Mouse (Mus musculus): ENCODE measurements around the gene Actr1a. TPM values are rescaled to one million over a fixed set of nuclear protein-coding genes. Genes with fewer than 3 reads are reported as not detected.

Gene Actr1a
- polyA plus RNA-seq, 1 experiment from 2014 or later: 338 TPM

GRCm38 (mm10) chr19:46420410-46420809 is 24.9 kb upstream of the Actr1a start:
- H3K9me3 ChIP-seq: no peaks in the 10 kb centered on the region
- no peak overlapping the region for H3K9ac ChIP-seq
- WGBS: 92% methylated on average over 7 of the region's 7 CpGs
- no peaks in the 10 kb centered on the region for H3K36me3 ChIP-seq
- H3K27me3 ChIP-seq: no peaks in the 10 kb centered on the region
- no peak for ATAC-seq (ENCODE audit: low FRiP score, low read depth)
- H3K4me3 ChIP-seq: no peak overlapping the region
- no peak overlapping the region for H3K4me2 ChIP-seq
- peaks cover 26% of the 10 kb centered on the region for H3K4me1 ChIP-seq (replicated peaks)
- H3K27ac ChIP-seq (replicated peaks): no peak overlapping the region

DNA sequence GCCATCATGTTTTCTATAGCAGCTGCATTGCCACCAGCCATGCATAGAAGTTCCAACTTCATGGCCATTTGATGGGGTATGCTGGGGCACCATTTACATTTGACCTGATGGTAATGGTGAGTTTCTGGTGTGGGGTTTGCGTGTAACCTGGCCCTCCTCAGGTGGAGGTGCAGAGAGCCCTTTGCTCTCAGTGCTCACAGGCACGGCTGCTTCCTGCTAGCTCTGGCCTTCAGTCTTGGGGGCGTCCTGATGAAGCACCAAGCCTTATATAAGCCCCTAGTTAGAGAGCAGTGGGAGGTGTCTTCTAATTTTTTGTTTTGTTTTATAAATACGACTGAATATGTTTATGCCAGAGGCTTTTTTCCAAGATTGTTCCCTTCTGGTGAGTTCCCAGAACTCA is 22.5 kb upstream of the Actr1a start:
- H3K4me3 ChIP-seq: no peak overlapping the region
- no peak overlapping the region for H3K4me2 ChIP-seq
- no peaks in the 10 kb centered on the region for H3K36me3 ChIP-seq
- WGBS: 91% methylated on average over 4 of the region's 4 CpGs
- H3K27ac ChIP-seq (replicated peaks): no peak overlapping the region
- no peaks in the 10 kb centered on the region for H3K27me3 ChIP-seq
- no peak overlapping the region for H3K9ac ChIP-seq
- no peaks in the 10 kb centered on the region for H3K9me3 ChIP-seq
- no peak for ATAC-seq (ENCODE audit: low FRiP score, low read depth)
- H3K4me1 ChIP-seq (replicated peaks): peaks cover 16% of the 10 kb centered on the region

DNA sequence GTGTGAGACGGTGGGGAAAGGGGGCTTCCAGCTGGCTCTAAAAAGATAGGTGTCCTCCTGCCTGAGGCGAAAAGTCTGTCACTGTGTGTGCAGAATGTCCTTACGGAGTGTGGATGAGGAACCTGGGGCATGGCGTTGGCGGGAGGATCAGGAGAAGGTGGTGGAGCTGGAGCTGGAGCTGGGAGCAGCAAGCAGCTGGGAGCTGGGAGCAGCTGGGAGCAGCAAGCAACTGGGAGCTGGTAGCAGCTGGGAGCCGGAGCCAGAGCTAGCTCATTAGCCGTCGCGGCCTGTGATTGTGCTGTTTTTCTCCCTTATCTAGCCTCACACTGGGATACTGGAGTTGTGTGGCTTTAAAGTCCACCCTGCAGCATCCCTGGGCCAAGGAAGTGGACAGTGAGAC is 20.7 kb upstream of the Actr1a start:
- Histone ChIP-seq H3K4me1 (replicated peaks) (no peaks in the 10 kb centered on the region), H3K36me3 (no peaks in the 10 kb centered on the region), H3K4me3 (no peak overlapping the region), H3K4me2 (no peak overlapping the region), H3K9me3 (no peaks in the 10 kb centered on the region), H3K27ac (replicated peaks) (no peak overlapping the region), H3K9ac (no peak overlapping the region), H3K27me3 (no peaks in the 10 kb centered on the region)
- ATAC-seq (ENCODE audit: low FRiP score, low read depth): no peak
- 51% methylated on average over 9 of the region's 9 CpGs for WGBS

DNA sequence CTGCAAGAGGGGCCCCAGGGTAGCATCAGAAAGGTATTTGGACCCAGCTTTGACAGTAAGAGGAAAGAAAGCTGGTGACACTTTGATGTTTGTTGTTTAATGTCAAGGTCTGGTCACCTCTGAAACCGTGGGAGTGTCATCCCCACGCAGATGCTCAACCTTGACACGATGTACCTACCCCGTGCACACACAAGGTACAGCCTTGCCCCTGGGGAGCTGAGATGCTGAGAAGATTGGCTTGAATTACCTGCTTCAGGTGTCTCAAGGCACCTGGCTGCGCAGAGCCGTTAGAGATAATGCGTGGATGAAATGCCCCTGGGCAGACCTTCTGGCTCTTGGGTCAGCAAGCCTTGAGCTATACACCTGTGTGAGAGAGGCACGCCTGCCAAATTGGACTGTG is 18.9 kb upstream of the Actr1a start:
- no peak overlapping the region for H3K4me3 ChIP-seq
- 93% methylated on average over 8 of the region's 8 CpGs for WGBS
- H3K36me3 ChIP-seq: no peaks in the 10 kb centered on the region
- no peak overlapping the region for H3K9ac ChIP-seq
- no peaks in the 10 kb centered on the region for H3K27me3 ChIP-seq
- H3K27ac ChIP-seq (replicated peaks): no peak overlapping the region
- ATAC-seq (ENCODE audit: low FRiP score, low read depth): no peak
- H3K9me3 ChIP-seq: no peaks in the 10 kb centered on the region
- no peak overlapping the region for H3K4me2 ChIP-seq
- no peaks in the 10 kb centered on the region for H3K4me1 ChIP-seq (replicated peaks)

DNA sequence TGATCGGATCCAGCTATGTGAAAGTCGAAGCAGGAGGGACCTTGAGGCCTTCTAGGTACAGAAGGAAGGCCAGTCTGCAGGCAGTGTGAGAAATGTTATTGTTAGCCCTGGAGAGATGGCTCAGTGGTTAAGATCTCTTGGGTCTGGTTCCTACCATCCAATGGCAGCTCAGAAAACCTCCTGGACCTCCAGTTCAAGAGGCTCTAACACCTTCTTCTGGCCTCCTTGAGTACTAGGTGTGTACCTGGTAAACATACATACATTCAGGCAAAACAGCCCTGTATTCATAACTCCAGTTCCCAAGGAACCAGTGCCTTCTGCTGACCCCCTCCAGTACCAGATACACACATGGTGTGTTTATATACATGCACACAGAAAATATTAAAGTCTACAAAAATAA is 18.4 kb upstream of the Actr1a start:
- ATAC-seq (ENCODE audit: low FRiP score, low read depth): no peak
- Histone ChIP-seq H3K27ac (replicated peaks) (no peak overlapping the region), H3K4me2 (no peak overlapping the region), H3K9me3 (no peaks in the 10 kb centered on the region), H3K27me3 (no peaks in the 10 kb centered on the region), H3K9ac (no peak overlapping the region), H3K4me3 (no peak overlapping the region), H3K36me3 (no peaks in the 10 kb centered on the region), H3K4me1 (replicated peaks) (no peaks in the 10 kb centered on the region)
- WGBS: 96% methylated on average over 2 of the region's 2 CpGs

GRCm38 (mm10) chr19:46412056-46412805 is 16.7 kb upstream of the Actr1a start:
- no peak overlapping the region for H3K4me2 ChIP-seq
- 86% methylated on average over 12 of the region's 12 CpGs for WGBS
- no peak for ATAC-seq (ENCODE audit: low FRiP score, low read depth)
- H3K27ac ChIP-seq (replicated peaks): no peak overlapping the region
- H3K9ac ChIP-seq: no peak overlapping the region
- no peaks in the 10 kb centered on the region for H3K36me3 ChIP-seq
- H3K4me1 ChIP-seq (replicated peaks): no peaks in the 10 kb centered on the region
- H3K27me3 ChIP-seq: no peaks in the 10 kb centered on the region
- no peak overlapping the region for H3K4me3 ChIP-seq
- no peaks in the 10 kb centered on the region for H3K9me3 ChIP-seq

DNA sequence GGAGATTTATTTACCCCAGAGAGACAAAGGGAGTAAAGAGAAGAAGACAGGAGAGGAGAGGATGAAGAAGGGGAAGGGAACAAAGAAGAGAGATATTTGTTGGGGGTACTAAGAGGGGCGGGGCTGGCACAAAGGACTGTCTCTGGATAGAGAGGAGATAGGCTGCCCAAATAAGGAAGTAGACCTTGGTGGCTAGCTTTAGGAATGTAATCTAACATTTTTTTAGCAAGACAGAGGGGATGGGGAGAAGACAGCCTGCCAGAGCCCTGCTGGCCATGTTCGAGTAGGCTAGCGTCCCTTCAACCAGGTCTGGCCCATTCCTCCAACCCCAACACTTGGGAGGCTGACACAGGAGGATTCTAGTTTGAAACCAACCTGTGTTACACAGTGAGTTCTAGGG is 14.0 kb upstream of the Actr1a start:
- 91% methylated on average over 3 of the region's 3 CpGs for WGBS
- ATAC-seq (ENCODE audit: low FRiP score, low read depth): no peak
- Histone ChIP-seq H3K27me3 (no peaks in the 10 kb centered on the region), H3K4me2 (no peak overlapping the region), H3K27ac (replicated peaks) (no peak overlapping the region), H3K4me1 (replicated peaks) (peaks cover 5% of the 10 kb centered on the region; the same call in 1 of the 2 replicates), H3K36me3 (no peaks in the 10 kb centered on the region; the same call in 1 of the 2 replicates), H3K9ac (no peak overlapping the region), H3K4me3 (no peak overlapping the region), H3K9me3 (no peaks in the 10 kb centered on the region)

DNA sequence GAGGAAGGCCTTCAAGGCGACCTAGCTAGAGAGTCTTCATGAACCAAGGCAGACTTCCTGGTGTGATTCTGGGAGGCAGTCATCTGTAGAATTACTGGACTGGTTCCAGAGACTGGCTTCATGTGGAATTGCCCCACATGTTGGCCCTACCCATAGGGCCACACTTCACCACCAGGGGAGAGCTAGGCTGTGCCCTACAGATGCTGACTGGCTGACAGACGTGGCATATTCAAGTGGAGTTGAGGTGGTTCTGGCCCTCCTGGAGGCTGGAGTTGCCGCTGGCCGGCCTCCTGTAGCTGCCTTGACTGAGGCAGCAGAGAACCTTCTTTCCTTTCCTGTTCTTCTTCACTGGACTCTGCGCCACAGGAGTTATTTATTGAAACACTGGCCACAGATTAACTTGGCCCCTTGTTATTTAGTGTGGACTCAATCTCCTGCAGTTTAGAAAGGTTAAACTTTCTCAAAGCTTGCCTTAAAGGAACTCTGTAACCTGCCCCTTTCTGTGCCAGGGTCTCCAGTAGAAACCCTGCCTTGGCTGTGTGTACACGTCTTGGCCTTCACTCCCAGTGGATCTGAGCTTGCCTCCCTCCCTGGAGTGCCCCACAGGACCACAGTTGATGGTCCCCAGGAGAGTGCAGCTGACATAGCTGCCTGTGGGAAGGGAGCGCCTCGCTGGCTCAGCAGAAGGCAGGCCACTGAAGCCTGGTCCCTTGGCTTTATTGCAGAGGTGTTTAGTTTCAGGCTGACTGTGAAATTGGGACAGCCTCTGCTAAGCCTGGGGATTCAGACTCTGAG is 11.2 kb upstream of the Actr1a start:
- 69% methylated on average over 8 of the region's 8 CpGs for WGBS
- peaks cover 5% of the 10 kb centered on the region; the same call in 1 of the 2 replicates for H3K4me1 ChIP-seq (replicated peaks)
- H3K36me3 ChIP-seq: peaks cover 8% of the 10 kb centered on the region
- H3K27me3 ChIP-seq: no peaks in the 10 kb centered on the region
- H3K4me2 ChIP-seq: no peak overlapping the region
- no peak for ATAC-seq (ENCODE audit: low FRiP score, low read depth)
- no peaks in the 10 kb centered on the region for H3K9me3 ChIP-seq
- H3K9ac ChIP-seq: no peak overlapping the region
- H3K27ac ChIP-seq (replicated peaks): no peak overlapping the region
- H3K4me3 ChIP-seq: no peak overlapping the region

DNA sequence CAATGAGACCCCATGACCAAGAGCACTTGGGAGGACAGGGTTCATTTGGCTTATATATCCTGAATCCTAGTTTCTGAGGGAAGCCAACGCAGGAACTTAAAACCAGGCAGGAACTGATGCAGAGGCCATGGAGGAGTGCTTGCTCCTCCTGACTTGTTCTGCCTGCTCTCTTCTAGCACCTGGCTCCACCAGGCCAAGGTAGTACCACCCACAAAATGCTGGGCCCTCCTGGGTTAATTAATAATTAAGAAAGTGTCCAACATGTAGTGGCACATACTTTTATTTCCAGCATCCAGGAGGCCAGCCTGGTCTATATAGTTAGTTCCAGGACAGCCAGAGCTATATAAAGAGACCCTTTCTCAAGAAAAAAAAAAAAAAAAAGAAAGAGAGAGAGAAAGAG is 8.5 kb upstream of the Actr1a start:
- no peak for ATAC-seq (ENCODE audit: low FRiP score, low read depth)
- H3K4me1 ChIP-seq (replicated peaks): peaks cover 16% of the 10 kb centered on the region
- H3K9me3 ChIP-seq: no peaks in the 10 kb centered on the region
- no peak overlapping the region for H3K4me2 ChIP-seq
- H3K27ac ChIP-seq (replicated peaks): no peak overlapping the region
- no peak overlapping the region for H3K9ac ChIP-seq
- H3K27me3 ChIP-seq: no peaks in the 10 kb centered on the region
- peaks cover 15% of the 10 kb centered on the region for H3K36me3 ChIP-seq
- WGBS: 93% methylated on average over 1 of the region's 1 CpGs
- no peak overlapping the region for H3K4me3 ChIP-seq

DNA sequence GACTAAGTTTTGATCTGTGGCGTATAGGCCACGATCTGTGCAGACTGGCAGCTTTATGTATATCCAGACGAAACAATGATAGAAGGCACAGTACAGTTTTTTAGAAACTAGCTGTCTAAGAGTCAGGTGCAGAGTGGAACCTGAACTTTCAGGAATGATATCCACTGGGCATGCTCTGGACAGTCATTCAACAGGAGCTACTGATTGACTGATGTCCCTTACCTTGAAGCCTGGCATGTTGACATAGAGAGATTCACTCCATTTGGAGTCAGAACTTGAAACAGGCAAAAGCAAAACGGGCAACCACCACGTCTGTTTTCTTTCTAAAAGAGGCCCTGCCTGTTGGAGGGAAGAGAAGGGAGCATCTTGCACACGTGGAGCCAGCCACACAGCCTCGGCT is 5.0 kb upstream of the Actr1a start:
- H3K36me3 ChIP-seq: peaks cover 15% of the 10 kb centered on the region
- peaks cover 36% of the 10 kb centered on the region for H3K4me1 ChIP-seq (replicated peaks)
- H3K27ac ChIP-seq (replicated peaks): no peak overlapping the region
- WGBS: 89% methylated on average over 7 of the region's 7 CpGs
- H3K9ac ChIP-seq: no peak overlapping the region
- no peak overlapping the region for H3K4me2 ChIP-seq
- H3K27me3 ChIP-seq: no peaks in the 10 kb centered on the region
- H3K9me3 ChIP-seq: no peaks in the 10 kb centered on the region
- H3K4me3 ChIP-seq: no peak overlapping the region
- ATAC-seq (ENCODE audit: low FRiP score, low read depth): no peak

DNA sequence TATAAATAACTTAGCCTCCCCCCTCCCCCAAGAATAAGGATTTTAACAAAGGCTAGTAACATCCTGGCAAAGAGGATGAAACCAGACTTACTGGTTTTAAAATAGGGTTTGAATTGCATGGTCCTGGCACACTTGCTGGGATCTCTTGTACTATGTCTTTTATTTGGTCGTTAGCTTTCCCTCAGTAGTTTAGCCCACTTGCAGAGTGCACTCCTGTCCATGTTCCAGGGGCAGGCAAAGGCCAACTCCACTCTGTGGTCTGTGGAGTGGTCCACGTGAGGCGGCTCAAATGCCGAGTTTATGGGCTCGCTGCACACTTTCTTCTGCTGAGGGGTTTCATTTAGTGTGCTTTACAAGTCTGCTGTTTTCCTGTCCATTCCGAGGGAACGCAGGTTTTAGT is 4.3 kb upstream of the Actr1a start:
- Histone ChIP-seq H3K9ac (no peak overlapping the region), H3K4me3 (no peak overlapping the region), H3K27ac (replicated peaks) (no peak overlapping the region), H3K27me3 (no peaks in the 10 kb centered on the region), H3K4me1 (replicated peaks) (peaks cover 36% of the 10 kb centered on the region), H3K4me2 (no peak overlapping the region), H3K9me3 (no peaks in the 10 kb centered on the region), H3K36me3 (peaks cover 15% of the 10 kb centered on the region)
- ATAC-seq (ENCODE audit: low FRiP score, low read depth): no peak
- WGBS: 73% methylated on average over 7 of the region's 7 CpGs

DNA sequence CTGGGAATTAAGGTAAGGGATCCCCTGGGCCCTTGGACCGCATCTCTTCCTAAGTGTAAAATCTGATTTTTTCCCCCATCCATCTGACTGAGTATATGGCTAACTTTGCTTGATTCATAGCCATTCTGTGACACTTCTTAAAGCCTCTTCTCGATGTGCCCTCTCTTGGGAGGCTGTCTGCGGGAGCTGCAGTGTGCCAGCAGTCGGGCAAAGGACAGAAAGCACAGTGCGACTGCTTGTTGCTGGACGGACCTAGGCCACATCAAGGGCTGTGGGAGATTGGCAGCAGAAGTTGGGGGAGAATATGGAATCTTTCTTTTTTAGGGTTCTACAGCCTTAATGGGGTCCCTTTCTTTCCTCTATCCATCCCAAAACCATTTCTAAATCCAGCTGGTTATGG is 3.8 kb upstream of the Actr1a start:
- H3K4me1 ChIP-seq (replicated peaks): peaks cover 40% of the 10 kb centered on the region
- ATAC-seq (ENCODE audit: low FRiP score, low read depth): no peak
- no peaks in the 10 kb centered on the region for H3K9me3 ChIP-seq
- 70% methylated on average over 6 of the region's 6 CpGs for WGBS
- peaks cover 15% of the 10 kb centered on the region for H3K36me3 ChIP-seq
- no peak overlapping the region for H3K4me2 ChIP-seq
- no peak overlapping the region for H3K27ac ChIP-seq (replicated peaks)
- no peak overlapping the region for H3K9ac ChIP-seq
- H3K4me3 ChIP-seq: no peak overlapping the region
- no peaks in the 10 kb centered on the region for H3K27me3 ChIP-seq
